Mouse (Mus musculus): ENCODE results near the gene Gins1. TPM values are rescaled to one million over a fixed set of nuclear protein-coding genes. Genes with fewer than 3 reads are reported as not detected.
A peak's percentile ranks its signal among the peaks of the same experiment; 100 is the strongest.
"Not testable (repeated sequence)": the region's sequence is repeated elsewhere in the genome, so short reads cannot be mapped to it uniquely, and the experiment has no call there.

The Gins1 gene
- polyA plus RNA-seq, 1 experiment: 53.0 TPM

GRCm38 (mm10) chr2:150902347-150902746 is 2.9 kb upstream of the Gins1 start:
- Histone ChIP-seq H3K27me3 (ENCODE audit: control insufficient read depth, insufficient read depth, low read length, poor library complexity, severe bottlenecking) (no peaks in the 10 kb centered on the region), H3K9me3 (replicated peaks; ENCODE audit: control insufficient read depth, insufficient read depth, low read length, poor library complexity, severe bottlenecking) (no peaks in the 10 kb centered on the region), H3K27ac (ENCODE audit: insufficient read depth, low read length) (no peak overlapping the region), H3K9ac (ENCODE audit: low read depth, poor library complexity, severe bottlenecking) (no peak overlapping the region), H3K4me1 (ENCODE audit: control insufficient read depth, insufficient read depth, low read length) (no peaks in the 10 kb centered on the region), H3K4me3 (ENCODE audit: low read depth, low read length) (no peak overlapping the region), H3K36me3 (ENCODE audit: control insufficient read depth, insufficient read depth, low read length, poor library complexity, severe bottlenecking) (0 out of 2 replicates have a peak, but pooled peaks cover 3% of the 10 kb centered on the region)
- no peak for TF ChIP-seq CTCF (IDR thresholded peaks at IDR 0.05; ENCODE audit: low read depth, low read length)
- TF ChIP-seq POLR2A (IDR thresholded peaks at IDR 0.05; ENCODE audit: insufficient read depth, low read length): no peak
- TF ChIP-seq EP300 (IDR thresholded peaks at IDR 0.05; ENCODE audit: insufficient read depth, low read depth, low read length): no peak

- 0 out of 2 replicates have a peak, but pooled peaks have one; percentile 27 for TF ChIP-seq EP300 (IDR thresholded peaks at IDR 0.05; ENCODE audit: insufficient read depth, low read depth, low read length)
- TF ChIP-seq POLR2A (IDR thresholded peaks at IDR 0.05; ENCODE audit: insufficient read depth, low read length): no peak
- H3K9ac ChIP-seq (ENCODE audit: low read depth, poor library complexity, severe bottlenecking): peak within 1 kb of the TSS; percentile 56
- H3K4me3 ChIP-seq (ENCODE audit: low read depth, low read length): peak within 1 kb of the TSS; percentile 87
- no peaks in the 10 kb centered on the region for H3K4me1 ChIP-seq (ENCODE audit: control insufficient read depth, insufficient read depth, low read length)
- 0 out of 2 replicates have a peak, but pooled peaks cover 3% of the 10 kb centered on the region for H3K36me3 ChIP-seq (ENCODE audit: control insufficient read depth, insufficient read depth, low read length, poor library complexity, severe bottlenecking)
- H3K9me3 ChIP-seq (replicated peaks; ENCODE audit: control insufficient read depth, insufficient read depth, low read length, poor library complexity, severe bottlenecking): no peaks in the 10 kb centered on the region
- peak within 1 kb of the TSS; percentile 71 for H3K27ac ChIP-seq (ENCODE audit: insufficient read depth, low read length)
- no peaks in the 10 kb centered on the region for H3K27me3 ChIP-seq (ENCODE audit: control insufficient read depth, insufficient read depth, low read length, poor library complexity, severe bottlenecking)
Measured at GRCm38 (mm10) chr2:150904272-150904935, 796 bp upstream of the Gins1 start, which contains the start of gene Abhd12. Gene Abhd12, minus strand, starts transcription at chr2:150904741.

- H3K4me3 ChIP-seq (ENCODE audit: low read depth, low read length); H3K9me3 ChIP-seq (replicated peaks; ENCODE audit: control insufficient read depth, insufficient read depth, low read length, poor library complexity, severe bottlenecking); H3K27me3 ChIP-seq (ENCODE audit: control insufficient read depth, insufficient read depth, low read length, poor library complexity, severe bottlenecking); H3K27ac ChIP-seq (ENCODE audit: insufficient read depth, low read length); H3K4me1 ChIP-seq (ENCODE audit: control insufficient read depth, insufficient read depth, low read length); H3K36me3 ChIP-seq (ENCODE audit: control insufficient read depth, insufficient read depth, low read length, poor library complexity, severe bottlenecking): not testable (repeated sequence)
- H3K9ac ChIP-seq (ENCODE audit: low read depth, poor library complexity, severe bottlenecking): peak overlapping the region; percentile 73
Measured at GRCm38 (mm10) chr2:150908881-150909280, 3.7 kb downstream of the Gins1 start.

- Histone ChIP-seq H3K27ac (ENCODE audit: insufficient read depth, low read length) (peak overlapping the region; percentile 78), H3K36me3 (ENCODE audit: control insufficient read depth, insufficient read depth, low read length, poor library complexity, severe bottlenecking) (no peaks in the 10 kb centered on the region), H3K27me3 (ENCODE audit: control insufficient read depth, insufficient read depth, low read length, poor library complexity, severe bottlenecking) (no peaks in the 10 kb centered on the region), H3K9me3 (replicated peaks; ENCODE audit: control insufficient read depth, insufficient read depth, low read length, poor library complexity, severe bottlenecking) (no peaks in the 10 kb centered on the region), H3K9ac (ENCODE audit: low read depth, poor library complexity, severe bottlenecking) (peak overlapping the region; percentile 73), H3K4me1 (ENCODE audit: control insufficient read depth, insufficient read depth, low read length) (no peaks in the 10 kb centered on the region), H3K4me3 (ENCODE audit: low read depth, low read length) (peak overlapping the region; percentile 84)
- no peak for TF ChIP-seq EP300 (IDR thresholded peaks at IDR 0.05; ENCODE audit: insufficient read depth, low read depth, low read length)
- no peak for TF ChIP-seq POLR2A (IDR thresholded peaks at IDR 0.05; ENCODE audit: insufficient read depth, low read length)
- TF ChIP-seq CTCF (IDR thresholded peaks at IDR 0.05; ENCODE audit: low read depth, low read length): no peak
Measured at GRCm38 (mm10) chr2:150909429-150910039, 4.3 kb downstream of the Gins1 start.

GRCm38 (mm10) chr2:150910295-150910881 is 5.2 kb downstream of the Gins1 start:
- peak overlapping the region; percentile 84 for H3K4me3 ChIP-seq (ENCODE audit: low read depth, low read length)
- H3K9me3 ChIP-seq (replicated peaks; ENCODE audit: control insufficient read depth, insufficient read depth, low read length, poor library complexity, severe bottlenecking): no peaks in the 10 kb centered on the region
- no peaks in the 10 kb centered on the region for H3K4me1 ChIP-seq (ENCODE audit: control insufficient read depth, insufficient read depth, low read length)
- no peak for TF ChIP-seq POLR2A (IDR thresholded peaks at IDR 0.05; ENCODE audit: insufficient read depth, low read length)
- TF ChIP-seq EP300 (IDR thresholded peaks at IDR 0.05; ENCODE audit: insufficient read depth, low read depth, low read length): no peak
- TF ChIP-seq CTCF (IDR thresholded peaks at IDR 0.05; ENCODE audit: low read depth, low read length): no peak
- H3K36me3 ChIP-seq (ENCODE audit: control insufficient read depth, insufficient read depth, low read length, poor library complexity, severe bottlenecking): peaks cover 3% of the 10 kb centered on the region
- H3K27ac ChIP-seq (ENCODE audit: insufficient read depth, low read length): no peak overlapping the region
- H3K27me3 ChIP-seq (ENCODE audit: control insufficient read depth, insufficient read depth, low read length, poor library complexity, severe bottlenecking): no peaks in the 10 kb centered on the region
- peak overlapping the region; percentile 73 for H3K9ac ChIP-seq (ENCODE audit: low read depth, poor library complexity, severe bottlenecking)
